Mouse (Mus musculus) heart, postnatal 0 days (tissue): ENCODE measurements around the gene Tubb3. TPM values are rescaled to one million over a fixed set of nuclear protein-coding genes. Genes with fewer than 3 reads are reported as not detected.

ENCODE experiments used
- ATAC-seq: fragments of 200-750 bp; cut with Nextera tagmentation; 2 replicates; pipeline ENCODE4 v1.8.0; 2017; ENCODE audit warnings: low read depth, moderate number of reproducible peaks, moderate library complexity; ENCODE audit not compliant: insufficient read depth
- DNase-seq: peaks from one replicate; pipeline ENCODE4 v3.0.0-alpha.2; 2016; ENCODE audit warnings: low spot score
- H3K27ac ChIP-seq: fragments of 300-500 bp; sonication (generic); 2 replicates; pipeline ENCODE4 v1.5.1; 2014; ENCODE audit warnings: low read depth, mild to moderate bottlenecking
- H3K27me3 ChIP-seq: fragments of 300-500 bp; sonication (generic); 2 replicates; pipeline ENCODE4 v1.6.1; 2014; ENCODE audit warnings: low read length, mixed read lengths; ENCODE audit not compliant: control insufficient read depth, insufficient read depth
- H3K36me3 ChIP-seq: fragments of 300-500 bp; sonication (generic); replicated peaks from 2 replicates; pipeline ENCODE4 v1.6.1; 2014; ENCODE audit warnings: low read length, mixed read lengths; ENCODE audit not compliant: control insufficient read depth, insufficient read depth
- H3K4me1 ChIP-seq: fragments of 300-500 bp; sonication (generic); 2 replicates; pipeline ENCODE4 v1.6.1; 2014; ENCODE audit warnings: antibody characterized with exemption; ENCODE audit not compliant: control insufficient read depth, insufficient read depth
- H3K4me2 ChIP-seq: fragments of 300-500 bp; sonication (generic); 2 replicates; pipeline ENCODE4 v1.6.1; 2014; ENCODE audit warnings: low read depth, mild to moderate bottlenecking, low read length, moderate library complexity
- H3K4me3 ChIP-seq: fragments of 300-500 bp; sonication (generic); 2 replicates; pipeline ENCODE4 v1.5.1; 2014; ENCODE audit warnings: low read depth, low read length
- H3K9ac ChIP-seq: fragments of 300-500 bp; sonication (generic); replicated peaks from 2 replicates; pipeline ENCODE4 v1.6.1; 2014; ENCODE audit warnings: low read depth, low read length, mixed read lengths
- H3K9me3 ChIP-seq: fragments of 300-500 bp; sonication (generic); replicated peaks from 2 replicates; pipeline ENCODE4 v1.6.1; 2016; ENCODE audit warnings: low read length; ENCODE audit not compliant: control insufficient read depth
- CTCF ChIP-seq: IDR thresholded peaks from 2 replicates; pipeline ENCODE4 v1.5.1; 2016; ENCODE audit warnings: antibody characterized with exemption, control low read depth, low read depth
- EP300 ChIP-seq: IDR thresholded peaks from 2 replicates; pipeline ENCODE4 v1.6.1; 2016; ENCODE audit warnings: antibody characterized with exemption, low read depth
- WGBS: fragments of 180-500 bp; shearing (Covaris S2); extraction: QIAGEN DNeasy Blood & Tissue Kit; methylation state at CpG from one replicate; pipeline ENCODE4 v1.1.7; 2014; 5-methylcytosine and 5-hydroxymethylcytosine counted together
- polyA plus RNA-seq: library from polyadenylated mRNA; unstranded; fragments of >200 nt; fragmentation: Nextera tagmentation; extraction: Ambion mirVana; gene quantifications from 2 replicates; pipeline ENCODE4 v1.2.1, GENCODE M21; 2015
- total RNA-seq: library from RNA; depleted of rRNA; stranded (reverse); fragments of >200 nt; gene quantifications from 2 replicates; pipeline ENCODE4 v1.2.3, GENCODE M21; 2014; ENCODE audit warnings: low replicate concordance

Gene Tubb3
- total and polyA plus RNA-seq, 2 experiments from 2014 or later = 0.40 to 1.8 TPM

GRCm38 (mm10) chr8:123408586-123409544, 2.4 kb upstream of the Tubb3 start:
- no peaks in the 10 kb centered on the region for H3K9me3 ChIP-seq
- peaks cover 39% of the 10 kb centered on the region for H3K27me3 ChIP-seq
- no peak overlapping the region for H3K27ac ChIP-seq
- no peaks in the 10 kb centered on the region for H3K36me3 ChIP-seq
- peaks cover 20% of the 10 kb centered on the region for H3K4me1 ChIP-seq
- H3K9ac ChIP-seq = no peak overlapping the region
- DNase-seq (no peak), ATAC-seq (no peak)
- TF ChIP-seq CTCF (no peak), EP300 (no peak)
- WGBS = 47% methylated on average over 9 of the region's 9 CpGs
- H3K4me2 ChIP-seq = no peak overlapping the region
- H3K4me3 ChIP-seq = no peak overlapping the region

GRCm38 (mm10) chr8:123410049-123410587, 1.1 kb upstream of the Tubb3 start:
- H3K36me3 ChIP-seq = no peaks in the 10 kb centered on the region
- no peak overlapping the region for H3K9ac ChIP-seq
- no peak overlapping the region for H3K4me2 ChIP-seq
- ATAC-seq (peak; percentile 55), DNase-seq (peak; percentile 75)
- no peak overlapping the region for H3K4me3 ChIP-seq
- no peaks in the 10 kb centered on the region for H3K9me3 ChIP-seq
- H3K4me1 ChIP-seq = peaks cover 20% of the 10 kb centered on the region
- H3K27ac ChIP-seq = no peak overlapping the region
- TF ChIP-seq CTCF (no peak), EP300 (no peak)
- peaks cover 47% of the 10 kb centered on the region for H3K27me3 ChIP-seq
- 64% methylated on average over 8 of the region's 8 CpGs for WGBS

GRCm38 (mm10) chr8:123410788-123411187, 436 bp upstream of the Tubb3 start:
- Histone ChIP-seq H3K4me2 (peak overlapping the region; percentile 44; the same call in 1 of the 2 replicates), H3K36me3 (no peaks in the 10 kb centered on the region), H3K4me3 (peak overlapping the region; percentile 31; the same call in 1 of the 2 replicates), H3K4me1 (peaks cover 20% of the 10 kb centered on the region), H3K9me3 (no peaks in the 10 kb centered on the region), H3K27ac (no peak overlapping the region), H3K27me3 (peaks cover 47% of the 10 kb centered on the region), H3K9ac (no peak overlapping the region)
- TF ChIP-seq EP300 = no peak
- no peak for TF ChIP-seq CTCF
- ATAC-seq (no peak), DNase-seq (no peak)
- WGBS = 15% methylated on average over 11 of the region's 11 CpGs

- TF ChIP-seq CTCF (no peak), EP300 (no peak)
- no peaks in the 10 kb centered on the region for H3K36me3 ChIP-seq
- H3K27me3 ChIP-seq = peaks cover 47% of the 10 kb centered on the region
- H3K4me2 ChIP-seq = peak overlapping the region; percentile 44
- H3K9ac ChIP-seq = no peak overlapping the region
- peak overlapping the region; percentile 31 for H3K4me3 ChIP-seq
- WGBS = 13% methylated on average over 16 of the region's 16 CpGs
- peaks cover 20% of the 10 kb centered on the region for H3K4me1 ChIP-seq
- DNase-seq (no peak), ATAC-seq (no peak)
- no peaks in the 10 kb centered on the region for H3K9me3 ChIP-seq
- H3K27ac ChIP-seq = no peak overlapping the region
Observed at GRCm38 (mm10) chr8:123411781-123412327, 630 bp downstream of the Tubb3 start.

GRCm38 (mm10) chr8:123412560-123413170, 1.4 kb downstream of the Tubb3 start:
- Histone ChIP-seq H3K4me2 (no peak overlapping the region), H3K4me1 (peaks cover 20% of the 10 kb centered on the region), H3K27me3 (peaks cover 47% of the 10 kb centered on the region), H3K9ac (no peak overlapping the region), H3K27ac (no peak overlapping the region), H3K36me3 (no peaks in the 10 kb centered on the region), H3K4me3 (no peak overlapping the region), H3K9me3 (no peaks in the 10 kb centered on the region)
- TF ChIP-seq EP300 = no peak
- ATAC-seq (no peak), DNase-seq (no peak)
- 10% methylated on average over 12 of the region's 12 CpGs for WGBS
